Mouse (Mus musculus) spleen, adult 2 months (tissue): ENCODE measurements at regions not wholly inside any gene's neighbourhood (a gene's known extent, or its start where the extent isn't known, plus 50 kb on each side); places are given as distances from the start of the nearest gene placed in this dataset.

Experiments used
- DNase-seq, 2 experiments: peaks; one replicate each; pipeline versions ENCODE4 v3.0.0 to v3.0.0-alpha.2; 2012 to 2021; ENCODE audit warnings: low spot score in 2 of 2, low read depth in 1 of 2
- H3K27ac ChIP-seq: fragments of 200-500 bp; 2 replicates; pipeline ENCODE4 v1.5.1; 2012; ENCODE audit warnings: low read length, inconsistent platforms; ENCODE audit not compliant: insufficient read depth
- H3K27me3 ChIP-seq: fragments of 200-500 bp; 2 replicates; pipeline ENCODE4 v1.6.1; 2012; ENCODE audit warnings: mild to moderate bottlenecking, moderate library complexity, low read length, inconsistent platforms; ENCODE audit not compliant: control insufficient read depth, insufficient read depth
- H3K36me3 ChIP-seq: fragments of 200-500 bp; 2 replicates; pipeline ENCODE4 v1.6.1; 2012; ENCODE audit warnings: mild to moderate bottlenecking, low read length, inconsistent platforms; ENCODE audit not compliant: control insufficient read depth, insufficient read depth
- H3K4me1 ChIP-seq: fragments of 200-500 bp; 2 replicates; pipeline ENCODE4 v1.6.1; 2011; ENCODE audit warnings: inconsistent platforms; ENCODE audit not compliant: control insufficient read depth, insufficient read depth, insufficient read length
- H3K4me3 ChIP-seq: fragments of 200-500 bp; 2 replicates; pipeline ENCODE4 v1.5.1; 2011; ENCODE audit warnings: mild to moderate bottlenecking, inconsistent platforms; ENCODE audit not compliant: insufficient read depth, insufficient read length; ENCODE audit errors: extremely low read depth
- CTCF ChIP-seq: fragments of 200-500 bp; IDR thresholded peaks from 2 replicates; pipeline ENCODE4 v1.5.1; 2011; ENCODE audit warnings: mild to moderate bottlenecking, inconsistent platforms; ENCODE audit not compliant: insufficient read depth, insufficient read length, insufficient replicate concordance; ENCODE audit errors: extremely low read depth
- POLR2A ChIP-seq: fragments of 200-500 bp; IDR thresholded peaks from 2 replicates; pipeline ENCODE4 v1.6.1; 2011; ENCODE audit warnings: low read depth, low read length, inconsistent platforms
- WGBS: fragments of 180-500 bp; shearing (Covaris S2); methylation state at CpG from one replicate; pipeline ENCODE4 v1.1.7; 2018; 5-methylcytosine and 5-hydroxymethylcytosine counted together

DNA sequence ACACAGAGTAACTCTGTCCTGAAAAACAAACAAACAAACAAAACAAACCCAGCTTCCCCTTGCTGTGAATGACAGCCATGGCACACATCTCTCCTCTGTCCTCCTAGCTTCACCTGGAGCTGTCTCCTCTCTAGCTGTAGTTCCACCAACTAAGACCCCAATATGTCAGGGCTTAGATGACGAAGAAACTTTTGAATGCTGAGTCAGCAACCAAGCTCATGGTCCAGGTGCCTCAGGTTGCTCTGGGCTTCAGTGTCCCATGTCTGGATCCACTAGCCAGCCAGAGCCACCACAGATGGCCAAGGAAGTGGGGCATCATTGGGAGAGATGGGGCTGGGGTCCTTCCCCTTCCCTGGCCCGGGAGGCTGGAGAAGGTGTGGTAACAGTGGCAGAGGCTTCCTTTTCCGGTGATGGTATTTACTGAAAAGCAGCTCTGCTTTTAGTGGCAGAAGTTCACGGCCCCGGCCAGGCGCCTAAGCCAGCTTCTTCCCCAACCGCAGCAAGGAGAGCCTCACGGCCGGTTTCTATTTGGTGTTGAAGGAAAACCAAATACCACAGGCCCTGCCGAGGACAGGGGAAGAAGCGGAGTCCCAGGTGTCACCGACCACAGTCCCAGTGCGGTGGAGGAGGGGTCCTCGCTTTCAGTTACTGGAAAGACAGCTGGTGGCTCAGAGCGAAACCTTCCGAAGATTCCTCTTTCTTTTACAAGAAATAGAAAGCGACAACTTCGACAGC, 115.0 kb upstream of the Tmem189 start:
- 4% methylated on average over 18 of the region's 18 CpGs for WGBS
- Histone ChIP-seq H3K36me3 (no peaks in the 10 kb centered on the region), H3K27me3 (no peaks in the 10 kb centered on the region), H3K4me3 (peak overlapping the region; percentile 48; the same call in 1 of the 2 replicates), H3K27ac (peak overlapping the region; percentile 70), H3K4me1 (peaks cover 18% of the 10 kb centered on the region; the same call in 1 of the 2 replicates)
- peak in 1 of 2 experiments; percentile 26 for DNase-seq
- no peak for TF ChIP-seq POLR2A

DNA sequence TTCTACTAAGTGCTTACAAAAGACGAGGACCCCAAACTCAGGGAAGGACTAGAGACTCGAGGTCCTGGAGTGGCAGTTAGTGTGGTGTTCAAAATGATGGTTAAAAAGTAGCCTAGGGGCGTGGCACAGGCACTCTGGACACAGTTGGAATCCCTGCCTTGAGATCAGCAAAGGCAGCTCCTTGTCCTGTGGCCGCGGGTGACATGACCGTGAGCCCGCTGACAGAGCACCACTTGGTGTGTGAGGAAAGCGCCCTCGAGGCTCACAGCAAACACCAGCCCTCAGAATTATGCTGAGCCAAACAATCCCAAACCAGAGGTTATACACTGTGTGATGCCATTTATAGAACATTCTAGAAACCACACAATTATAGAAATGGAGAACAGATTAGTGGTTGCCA, 112.9 kb upstream of the Tmem189 start:
- Histone ChIP-seq H3K27me3 (no peaks in the 10 kb centered on the region), H3K36me3 (no peaks in the 10 kb centered on the region), H3K27ac (no peak overlapping the region), H3K4me1 (peaks cover 18% of the 10 kb centered on the region; the same call in 1 of the 2 replicates), H3K4me3 (no peak overlapping the region)
- TF ChIP-seq POLR2A (no peak), CTCF (no peak)
- 67% methylated on average over 9 of the region's 9 CpGs for WGBS
- no peak for DNase-seq

DNA sequence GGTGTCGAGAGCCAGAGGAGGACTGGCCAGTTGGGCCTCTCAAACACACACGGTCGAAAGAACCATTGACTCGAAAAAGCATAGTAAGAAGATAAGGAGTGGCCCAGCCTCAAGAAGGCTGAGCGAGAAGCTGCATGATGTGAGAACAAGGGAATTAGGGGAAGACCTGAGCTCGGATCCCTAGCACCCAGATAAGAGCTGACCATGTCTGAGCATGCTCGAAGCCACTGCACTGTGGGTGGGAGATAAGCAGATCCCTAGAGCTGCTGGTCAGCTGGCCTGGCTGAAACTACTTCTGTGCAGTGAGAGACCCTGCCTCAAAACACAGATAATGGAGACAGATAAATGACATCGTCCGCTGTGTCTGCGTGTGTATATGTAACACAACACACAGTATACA, 111.8 kb upstream of the Tmem189 start:
- TF ChIP-seq CTCF (no peak), POLR2A (no peak)
- WGBS, result 83% methylated on average over 10 of the region's 10 CpGs
- no peak for DNase-seq
- no peaks in the 10 kb centered on the region for H3K27me3 ChIP-seq
- peaks cover 17% of the 10 kb centered on the region; the same call in 1 of the 2 replicates for H3K4me1 ChIP-seq
- H3K4me3 ChIP-seq, result no peak overlapping the region
- no peaks in the 10 kb centered on the region for H3K36me3 ChIP-seq
- no peak overlapping the region for H3K27ac ChIP-seq

- 82% methylated on average over 11 of the region's 11 CpGs for WGBS
These were observed 111.1 kb upstream of the Tmem189 start for GRCm38 (mm10) chr2:167800648-167801245.

DNA sequence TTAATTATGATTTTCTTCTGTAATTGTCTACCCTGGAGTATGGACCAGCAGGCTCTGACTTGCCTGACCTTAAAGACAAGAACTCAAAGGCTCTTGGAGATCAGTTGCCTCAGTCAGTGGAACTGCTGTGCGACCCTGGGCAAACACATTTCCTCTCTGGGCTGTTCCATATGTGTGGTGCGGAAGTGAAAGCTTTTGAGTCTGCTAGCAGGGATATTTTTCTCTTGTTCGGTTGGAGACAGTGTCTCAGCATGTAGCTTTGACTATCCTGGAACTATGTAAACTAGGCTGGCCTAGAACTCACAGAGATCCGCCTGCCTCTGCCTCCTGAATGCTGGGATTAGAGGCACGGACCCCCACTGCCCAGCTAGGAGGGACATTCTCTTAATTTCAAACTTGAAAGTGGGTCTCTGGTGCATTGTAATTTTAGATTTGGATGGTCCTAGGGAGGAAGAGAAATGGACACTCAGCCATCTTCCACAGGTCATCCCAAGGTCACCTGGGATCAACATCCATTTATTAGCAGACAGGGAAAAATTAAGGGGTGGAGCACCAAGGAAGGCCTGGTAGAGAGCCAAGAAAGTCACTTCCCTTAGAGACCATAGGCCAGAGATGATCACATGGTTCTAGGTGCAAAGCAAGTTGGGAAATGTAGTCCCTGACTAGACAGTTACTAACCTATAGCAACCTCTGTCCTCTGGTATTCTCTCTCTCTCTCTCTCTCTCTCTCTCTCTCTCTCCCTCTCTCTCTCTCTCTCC, 110.2 kb upstream of the Tmem189 start:
- no peaks in the 10 kb centered on the region for H3K27me3 ChIP-seq
- H3K27ac ChIP-seq, result no peak overlapping the region; the same call in 1 of the 2 replicates
- no peaks in the 10 kb centered on the region for H3K36me3 ChIP-seq
- H3K4me1 ChIP-seq, result peaks cover 4% of the 10 kb centered on the region; the same call in 1 of the 2 replicates
- DNase-seq, result no peak
- 74% methylated on average over 5 of the region's 5 CpGs for WGBS
- TF ChIP-seq POLR2A (no peak), CTCF (no peak)
- no peak overlapping the region for H3K4me3 ChIP-seq

More at GRCm38 (mm10) chr2:167800648-167801245, 111.1 kb upstream of the Tmem189 start:
- Histone ChIP-seq H3K27ac (no peak overlapping the region), H3K4me1 (peaks cover 11% of the 10 kb centered on the region; the same call in 1 of the 2 replicates), H3K36me3 (no peaks in the 10 kb centered on the region), H3K27me3 (no peaks in the 10 kb centered on the region), H3K4me3 (no peak overlapping the region)
- no peak for DNase-seq
- TF ChIP-seq CTCF (no peak), POLR2A (no peak)

GRCm38 (mm10) chr2:167798969-167799513, 109.4 kb upstream of the Tmem189 start:
- H3K36me3 ChIP-seq, result no peaks in the 10 kb centered on the region
- WGBS, result 80% methylated on average over 9 of the region's 9 CpGs
- DNase-seq, result no peak
- no peak overlapping the region for H3K4me3 ChIP-seq
- no peaks in the 10 kb centered on the region for H3K27me3 ChIP-seq
- H3K4me1 ChIP-seq, result no peaks in the 10 kb centered on the region
- no peak overlapping the region for H3K27ac ChIP-seq
- TF ChIP-seq CTCF (no peak), POLR2A (no peak)
